Mouse (Mus musculus) large intestine, adult 2 months (tissue): ENCODE results near the gene Zfp142. TPM values are rescaled to one million over a fixed set of nuclear protein-coding genes. Genes with fewer than 3 reads are reported as not detected.
A peak's percentile ranks its signal among the peaks of the same experiment; 100 is the strongest.

Experiments
- DNase-seq: peaks from one replicate; pipeline ENCODE4 v3.0.0-alpha.2; 2012; ENCODE audit warnings: low read depth, low spot score
- WGBS: fragments of 180-500 bp; shearing (Covaris S2); methylation state at CpG from one replicate; pipeline ENCODE4 v1.1.7; 2018; 5-methylcytosine and 5-hydroxymethylcytosine counted together
- polyA plus RNA-seq: library from polyadenylated mRNA; depleted of rRNA; stranded (reverse); fragments of >200 nt; gene quantifications from 2 replicates; pipeline ENCODE4 v1.2.3, GENCODE M21; 2012; rRNA removed

Zfp142 gene
- 5.3 and 7.4 TPM in 2 replicates for polyA plus RNA-seq

DNA sequence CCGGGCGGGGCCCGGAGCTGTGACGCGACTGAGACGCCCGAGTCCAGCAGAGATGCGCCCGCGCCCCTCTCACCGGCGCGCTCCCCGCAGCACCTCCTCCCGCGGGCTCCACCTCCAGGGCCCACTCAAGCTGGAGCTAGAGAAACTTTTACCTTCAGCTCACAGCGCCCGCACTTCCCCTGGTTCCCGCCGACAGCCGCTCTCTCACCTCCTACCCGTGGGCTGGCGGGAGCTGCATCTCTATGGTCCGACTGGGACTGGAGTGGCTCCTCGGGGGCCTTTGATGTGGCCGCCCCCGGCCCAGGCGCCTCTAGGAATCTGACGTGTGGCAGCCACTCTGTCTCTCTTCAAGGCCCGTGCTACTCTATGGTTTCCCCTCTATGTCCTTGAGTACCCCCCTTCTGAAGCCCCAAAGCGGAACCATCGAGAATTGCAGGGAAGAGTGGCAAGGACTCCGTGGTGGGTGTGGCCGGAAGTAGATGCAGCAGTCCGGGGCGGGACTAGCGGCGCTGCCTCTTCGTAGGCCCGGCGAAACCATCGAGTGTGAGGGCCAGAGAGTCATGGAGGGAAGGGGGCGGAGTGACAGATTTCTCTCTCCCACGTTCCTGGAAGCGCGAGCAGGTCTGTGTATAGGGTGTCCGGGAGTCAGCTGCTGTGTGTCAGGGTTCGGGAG lies at the start of gene Zfp142, which contains the start of gene Bcs1l:
Gene Zfp142, minus strand, starts transcription at position 474 of the 673 bp plus-strand sequence.
Gene Bcs1l, plus strand, starts transcription at position 517 of the 673 bp plus-strand sequence.
- WGBS: under 1% methylated on average over 48 of the region's 48 CpGs
- DNase-seq: peak; percentile 90

GRCm38 (mm10) chr1:74632734-74633133 lies 44.7 kb upstream of the Zfp142 start:
- 84% methylated on average over 4 of the region's 4 CpGs for WGBS

DNA sequence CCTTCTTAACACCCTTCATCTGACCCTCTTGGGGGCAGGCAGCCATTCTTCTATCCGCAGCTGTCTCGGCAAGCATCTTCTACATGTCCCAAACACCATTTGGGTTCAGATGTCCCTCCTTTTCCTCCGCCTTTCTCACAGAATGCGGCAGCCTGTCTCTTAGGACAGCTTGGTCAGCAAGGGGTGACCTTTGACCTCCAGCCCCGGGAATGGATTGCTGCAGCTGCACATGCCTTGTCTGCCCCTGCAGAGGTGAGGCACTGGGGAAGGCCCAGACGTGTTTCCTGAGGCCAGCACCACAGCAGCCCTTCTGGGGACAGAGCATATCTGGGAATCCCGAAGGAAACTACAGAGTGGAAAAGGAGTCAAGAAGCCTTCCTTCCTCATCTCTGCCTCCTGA lies 40.0 kb upstream of the Zfp142 start:
- WGBS: 55% methylated on average over 7 of the region's 7 CpGs
- no peak for DNase-seq

More at GRCm38 (mm10) chr1:74632734-74633133, 44.7 kb upstream of the Zfp142 start:
- no peak for DNase-seq

GRCm38 (mm10) chr1:74626076-74626475 lies 38.0 kb upstream of the Zfp142 start:
- DNase-seq: no peak
- 70% methylated on average over 4 of the region's 4 CpGs for WGBS

- 72% methylated on average over 1 of the region's 1 CpGs for WGBS
- DNase-seq: no peak
Measured at GRCm38 (mm10) chr1:74624183-74624582, 36.1 kb upstream of the Zfp142 start.

- 11% methylated on average over 25 of the region's 25 CpGs for WGBS
- peak; percentile 83 for DNase-seq
Measured at GRCm38 (mm10) chr1:74601267-74601962, 13.4 kb upstream of the Zfp142 start, which contains the start of the genes Rnf25 and Stk36. Gene Rnf25, minus strand, starts transcription at chr1:74601397. Gene Stk36, plus strand, starts transcription at chr1:74601445.

GRCm38 (mm10) chr1:74600501-74601266 lies 12.6 kb upstream of the Zfp142 start:
- WGBS: 7% methylated on average over 26 of the region's 26 CpGs
- DNase-seq: no peak

- DNase-seq: no peak
- 70% methylated on average over 8 of the region's 8 CpGs for WGBS
Measured at GRCm38 (mm10) chr1:74594434-74594833, 6.4 kb upstream of the Zfp142 start.

GRCm38 (mm10) chr1:74587233-74587772 lies 743 bp downstream of the Zfp142 start:
- 1% methylated on average over 24 of the region's 24 CpGs for WGBS
- DNase-seq: no peak

DNA sequence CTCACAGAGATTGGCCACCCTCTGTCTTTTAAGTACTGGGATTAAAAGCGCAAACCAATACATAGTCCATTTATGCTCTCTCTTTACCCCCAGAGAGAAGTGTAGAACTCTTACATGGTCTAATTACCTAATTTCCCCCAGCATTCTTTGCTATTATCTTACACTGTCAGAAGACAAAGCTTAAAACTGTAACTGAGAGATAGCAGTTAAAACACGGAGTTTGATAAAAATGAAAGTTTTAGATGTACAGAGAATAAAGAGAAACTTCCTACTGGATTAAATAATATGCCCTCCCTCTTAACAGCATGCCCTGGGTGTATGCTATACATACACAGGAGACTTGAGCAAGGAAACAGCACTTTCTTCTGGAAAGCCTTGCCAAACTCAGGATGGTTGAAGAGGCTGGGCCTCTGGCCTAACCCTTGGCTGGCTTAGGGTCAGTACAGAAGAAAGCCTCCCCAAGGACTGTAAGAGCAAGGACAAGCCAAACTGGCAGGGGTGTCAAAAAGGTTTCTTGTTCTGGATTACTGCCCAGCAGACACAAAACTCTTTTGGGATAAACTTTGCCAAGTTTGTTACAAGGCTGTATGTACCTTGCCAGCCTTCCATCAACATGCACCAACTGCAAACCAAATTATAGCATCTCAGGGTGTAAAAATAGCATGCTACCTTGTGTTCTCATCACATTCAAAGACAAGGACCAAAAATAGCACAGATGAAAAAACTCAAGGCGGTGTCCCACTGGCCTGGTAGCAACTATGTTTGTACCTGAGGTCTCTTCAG lies 3.2 kb downstream of the Zfp142 start:
- no peak for DNase-seq
- WGBS: 92% methylated on average over 3 of the region's 3 CpGs

DNA sequence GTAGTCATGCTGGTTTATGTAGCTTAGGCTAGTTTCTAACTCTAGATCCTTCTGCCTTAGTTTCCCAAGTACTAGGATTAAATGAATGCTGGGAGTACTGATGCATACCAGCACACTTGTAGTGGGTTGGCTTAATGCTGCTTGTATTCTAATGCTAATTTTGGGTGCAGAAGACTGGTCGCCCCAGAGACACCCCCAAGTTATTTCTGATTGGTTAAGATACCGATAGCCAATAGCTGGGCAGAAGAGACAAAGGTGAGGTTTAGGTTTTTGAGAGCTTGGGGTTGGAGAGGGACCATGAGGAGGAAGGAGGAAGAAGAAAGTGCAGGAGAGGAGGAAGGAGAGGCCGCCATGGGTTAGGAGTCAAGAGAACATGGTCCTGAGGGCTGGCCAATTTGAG lies 5.4 kb downstream of the Zfp142 start:
- WGBS: 90% methylated on average over 3 of the region's 3 CpGs
- DNase-seq: no peak

DNA sequence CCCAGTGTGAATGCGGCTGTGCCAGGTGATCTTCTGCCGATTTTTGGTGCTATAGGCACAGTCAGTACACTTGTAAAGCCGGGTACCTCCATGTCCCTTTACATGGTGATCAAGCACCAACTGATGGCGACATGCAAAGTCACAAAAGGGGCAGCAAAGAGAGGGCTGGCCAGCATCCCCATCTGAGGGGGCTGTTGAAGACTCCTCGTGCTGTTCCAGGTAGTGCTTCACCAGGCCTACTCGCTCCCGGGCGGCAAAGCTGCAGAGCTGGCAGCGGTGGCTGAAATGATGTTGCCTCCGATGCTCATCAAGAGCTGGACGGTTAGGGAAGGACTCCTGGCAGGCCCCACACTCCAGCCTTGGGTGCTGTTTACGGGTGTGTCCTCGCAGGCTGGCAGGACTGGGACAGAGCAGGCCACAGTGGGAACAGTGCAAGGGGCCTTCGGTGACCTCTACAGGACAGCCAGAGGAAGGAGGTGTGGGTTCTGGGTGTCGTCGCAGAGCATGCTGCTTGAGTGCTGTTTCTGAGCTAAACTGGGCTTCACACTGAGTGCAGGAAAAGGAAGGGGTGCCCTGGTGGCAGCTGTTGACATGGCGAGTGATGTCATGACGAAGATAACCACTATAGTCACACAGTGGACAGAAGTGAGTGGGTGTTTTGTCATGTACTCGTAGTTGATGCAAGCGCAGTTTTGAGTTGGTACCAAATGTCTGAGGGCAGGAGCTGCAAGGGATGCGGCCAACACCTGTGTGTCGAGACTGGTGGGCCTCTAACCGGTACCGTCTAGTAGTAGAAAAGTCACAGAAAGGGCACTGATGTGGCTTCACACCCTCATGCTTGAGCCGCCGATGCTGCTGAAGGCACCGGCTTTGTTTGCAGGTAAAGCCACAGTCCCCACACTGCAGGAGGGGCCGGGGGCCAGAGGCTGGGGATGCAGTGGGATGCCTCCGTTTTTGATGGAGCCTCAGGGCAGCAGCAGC lies 18.0 kb downstream of the Zfp142 start:
- DNase-seq: no peak
- 91% methylated on average over 29 of the region's 29 CpGs for WGBS

DNA sequence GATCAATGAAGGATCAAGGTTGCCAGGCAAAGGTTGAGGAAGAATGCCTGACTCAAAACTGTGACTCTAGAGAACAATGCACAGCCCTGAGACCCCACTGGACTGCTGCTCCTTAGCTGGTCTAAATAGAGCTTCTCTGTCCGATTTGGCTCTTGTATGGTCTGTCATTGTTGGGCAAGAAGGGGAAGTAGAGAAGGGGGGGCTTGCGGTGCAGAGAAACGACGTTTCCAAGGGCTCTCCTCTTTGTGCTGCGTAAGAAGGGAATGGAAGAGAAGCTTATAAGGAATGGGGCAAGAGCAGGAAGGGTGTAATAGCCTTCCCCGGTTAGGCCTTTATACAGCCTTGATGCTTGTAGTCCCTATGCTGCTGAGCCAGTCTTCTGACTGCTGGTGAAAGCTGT lies 22.2 kb downstream of the Zfp142 start:
- 87% methylated on average over 6 of the region's 6 CpGs for WGBS

DNA sequence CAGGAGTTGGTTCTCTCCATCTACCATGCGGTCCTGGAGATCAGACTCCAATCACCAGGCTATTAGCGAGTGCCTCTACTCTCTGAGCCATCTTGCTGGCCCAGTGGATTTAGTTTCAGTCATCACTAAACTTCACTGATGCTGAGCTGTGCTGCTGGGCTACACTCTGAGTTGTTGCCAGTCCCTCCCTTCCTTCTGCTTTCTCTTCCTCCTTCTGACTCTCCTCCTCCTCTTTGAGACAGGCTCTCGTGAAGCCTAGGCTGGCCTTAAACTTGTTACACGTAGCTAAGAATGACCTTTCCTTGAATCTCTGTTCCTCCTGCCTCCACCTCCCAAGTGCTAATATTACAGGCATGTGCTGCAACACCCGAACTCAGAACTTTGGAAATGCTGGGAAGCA lies 29.0 kb downstream of the Zfp142 start:
- no peak for DNase-seq
- 79% methylated on average over 5 of the region's 5 CpGs for WGBS

More for the DNA sequence above, 22.2 kb downstream of the Zfp142 start:
- no peak for DNase-seq

GRCm38 (mm10) chr1:74544184-74544583 lies 43.9 kb downstream of the Zfp142 start, which contains the start of gene Usp37:
Gene Usp37, minus strand, starts transcription at chr1:74544284.
- DNase-seq: no peak
- WGBS: 83% methylated on average over 4 of the region's 4 CpGs

- DNase-seq: no peak
- WGBS: 14% methylated on average over 6 of the region's 6 CpGs
Measured at GRCm38 (mm10) chr1:74542451-74542961, 45.5 kb downstream of the Zfp142 start, which contains the start of gene Plcd4. Gene Plcd4, plus strand, starts transcription at chr1:74542888.

DNA sequence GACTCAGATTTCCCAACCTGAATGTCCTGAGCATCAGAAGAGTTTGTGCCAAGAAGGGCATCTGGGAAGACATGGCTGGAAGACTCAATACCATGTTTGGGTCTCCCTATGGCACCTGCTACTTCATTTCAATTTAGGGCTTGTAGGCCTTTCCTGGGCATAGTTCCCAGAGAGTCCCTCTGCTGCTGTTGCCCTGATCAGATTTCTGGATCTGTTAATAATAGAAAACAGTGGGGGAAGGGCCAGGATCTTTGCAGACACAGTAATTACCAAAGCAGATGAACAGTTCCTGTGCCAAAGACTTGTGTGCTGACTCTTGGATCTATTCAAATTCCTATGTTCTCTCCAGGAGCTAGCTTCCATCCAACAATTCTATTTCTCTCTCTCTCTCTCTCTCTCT lies 49.4 kb downstream of the Zfp142 start:
- DNase-seq: no peak

DNA sequence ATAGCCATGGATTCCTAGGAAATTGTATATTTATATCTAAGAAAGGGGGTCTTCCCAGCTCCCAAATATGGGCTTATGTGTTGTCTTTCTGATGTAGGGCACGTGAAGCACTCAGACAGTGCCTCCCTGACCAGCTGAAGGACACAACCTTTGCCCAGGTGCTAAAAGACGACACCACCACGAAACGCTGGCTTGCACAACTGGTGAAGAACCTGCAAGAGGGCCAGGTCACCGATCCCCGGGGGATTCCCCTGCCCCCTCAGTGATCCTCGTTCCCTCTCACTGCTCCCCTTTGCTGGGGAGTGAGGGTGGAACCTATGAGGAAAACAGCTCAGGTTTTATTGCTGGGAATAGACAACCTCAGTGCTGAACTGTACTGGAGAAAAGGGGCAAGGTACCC lies 59.5 kb downstream of the Zfp142 start:
- WGBS: 89% methylated on average over 7 of the region's 7 CpGs

More for the DNA sequence above, 59.5 kb downstream of the Zfp142 start:
- no peak for DNase-seq
